Mouse (Mus musculus): ENCODE data around the gene Mcidas. TPM values are rescaled to one million over a fixed set of nuclear protein-coding genes. Genes with fewer than 3 reads are reported as not detected.

The Mcidas gene
- not detected in 4 replicates for total RNA-seq (2023)

DNA sequence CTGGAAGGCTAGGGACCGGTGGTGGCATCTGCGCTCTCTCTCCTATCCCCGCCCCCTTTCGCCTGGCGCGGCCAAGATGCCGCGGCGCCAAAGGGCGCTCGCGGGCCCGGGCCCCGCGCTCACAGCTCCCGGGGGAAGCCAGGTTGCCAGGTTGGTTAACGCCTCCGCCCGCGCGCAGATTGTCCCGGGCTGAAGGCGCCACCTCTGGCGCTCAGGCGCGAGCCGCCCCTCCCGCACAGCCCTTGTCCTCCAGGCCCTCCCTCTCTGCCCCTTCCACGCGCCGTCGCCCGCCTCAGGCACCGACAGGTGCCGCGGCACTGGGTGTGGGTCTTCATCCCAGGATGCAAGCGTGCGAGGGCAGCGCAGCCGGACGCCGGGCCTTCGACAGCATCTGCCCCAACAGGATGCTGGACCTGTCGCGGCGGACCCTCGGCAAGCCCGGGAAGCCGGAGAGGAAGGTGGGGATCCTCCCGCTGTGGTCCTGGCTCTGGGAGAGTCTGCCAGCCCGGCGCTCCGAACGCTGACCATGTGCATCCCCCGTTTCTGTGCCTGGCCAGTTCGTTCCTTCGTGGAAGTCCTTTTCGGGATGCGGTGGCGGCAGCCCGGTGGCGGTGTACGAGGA, at the start of gene Mcidas:
Gene Mcidas (plus strand): TSS at position 315 of the 622 bp plus-strand sequence.

DNA sequence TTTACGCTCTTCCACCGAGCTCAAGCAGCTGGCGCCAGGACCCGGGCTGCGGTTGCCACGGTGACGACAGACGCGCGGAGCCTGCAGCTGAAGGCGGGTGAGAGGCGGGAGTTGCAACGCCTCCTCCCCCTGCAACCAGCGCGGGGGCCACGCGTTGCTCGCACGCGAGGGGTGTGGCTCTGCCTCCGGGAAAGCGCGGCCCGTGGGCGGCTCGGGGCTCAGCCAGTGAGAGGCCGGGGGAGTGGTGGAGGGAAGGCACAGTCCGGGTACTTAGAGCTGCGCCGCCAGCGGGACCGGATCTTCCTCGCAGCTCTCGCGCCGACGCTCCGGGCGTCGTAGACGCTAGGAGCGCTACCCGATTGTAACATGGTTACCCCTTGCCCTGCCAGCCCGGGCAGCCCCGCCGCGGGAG, 6.1 kb upstream of the Mcidas start, which contains the start of gene Ccno:
Gene Ccno (plus strand): TSS at position 271 of the 412 bp plus-strand sequence.

DNA sequence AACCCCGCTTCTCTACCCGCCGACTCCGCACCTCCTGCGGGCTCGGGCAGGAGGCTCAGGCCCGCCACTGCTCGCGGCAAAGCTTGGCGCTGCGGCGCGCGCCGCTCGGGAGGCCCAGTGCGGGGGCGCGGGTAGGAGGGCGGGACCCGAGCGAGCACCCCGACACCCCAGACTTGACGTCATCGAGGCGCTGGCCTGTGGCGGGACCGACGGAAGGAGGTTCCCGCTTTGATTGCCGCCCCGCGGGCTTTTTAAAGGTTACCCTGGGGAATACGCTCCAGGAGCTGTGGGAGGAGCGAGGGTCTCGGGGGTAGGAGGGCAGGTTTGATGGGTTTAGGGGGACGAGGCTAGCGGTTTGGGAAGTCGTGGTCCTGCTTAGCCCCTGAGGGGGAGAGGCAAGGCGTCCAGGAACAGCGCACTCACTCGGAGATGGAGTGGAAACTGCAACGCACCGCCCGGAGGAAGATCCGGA, 41.3 kb downstream of the Mcidas start, which contains the start of gene Cdc20b:
Gene Cdc20b (plus strand): TSS at position 162 of the 472 bp plus-strand sequence.

DNA sequence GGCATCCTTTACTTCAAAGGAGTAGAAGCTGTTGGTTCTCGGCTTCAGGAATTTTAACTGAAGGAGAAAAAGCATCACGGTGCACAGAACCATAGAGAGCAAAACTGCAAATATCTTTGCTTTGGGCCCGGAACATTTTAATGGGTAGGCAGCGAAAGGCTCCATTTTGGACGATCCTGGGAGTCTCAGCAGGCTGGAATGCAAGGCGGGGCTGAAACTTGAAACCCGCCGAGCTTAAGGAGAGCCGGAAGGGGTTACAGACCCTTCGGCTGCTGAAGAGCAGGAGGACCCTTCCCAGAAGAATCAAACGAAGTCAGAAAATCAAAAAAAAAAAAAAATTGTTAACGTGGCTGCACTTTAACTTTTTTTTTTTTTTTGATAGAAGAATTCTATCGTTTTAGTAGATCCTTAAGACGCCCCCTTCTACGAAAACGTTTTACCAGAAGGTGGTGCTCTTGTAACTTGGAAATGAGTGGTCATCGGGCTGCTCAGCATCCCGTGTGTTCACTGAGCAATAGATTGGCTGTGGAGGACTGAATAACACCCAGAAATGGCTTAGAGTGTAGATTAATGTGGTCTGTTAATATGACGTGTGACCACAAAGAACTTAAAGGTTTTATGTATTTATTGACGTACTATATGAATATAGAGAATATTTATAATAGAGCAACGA, 52.7 kb downstream of the Mcidas start, which contains the start of gene Gpx8:
Gene Gpx8 (minus strand): TSS at position 200 of the 673 bp plus-strand sequence.

Other genes with a start within 250 kb of the Mcidas start
- gene Plpp1, start 193.1 kb upstream of the Mcidas start, total RNA-seq (2023): 0.72 to 0.78 TPM in 2 of 4 replicates, not detected in the others
- 58.5 to 69.5 TPM (median 61.5 TPM) in 4 replicates for gene Mtrex, start 66.4 kb upstream of the Mcidas start, total RNA-seq (2023)
- 22.0 to 24.5 TPM (median 23.0 TPM) in 4 replicates for gene Dhx29, start 66.4 kb upstream of the Mcidas start, total RNA-seq (2023)
- gene Ccno, start 6.0 kb upstream of the Mcidas start, total RNA-seq (2023): 0.38 TPM in 1 of 4 replicates, not detected in the others
- gene Cdc20b, start 41.3 kb downstream of the Mcidas start, total RNA-seq (2023): not detected in 4 replicates
- gene Gpx8, start 52.6 kb downstream of the Mcidas start, total RNA-seq (2023): not detected in 4 replicates
- 1.3 TPM in 1 of 4 replicates, not detected in the others for gene Gzma, start 107.1 kb downstream of the Mcidas start, total RNA-seq (2023)
- not detected in 4 replicates for gene Esm1, start 215.8 kb downstream of the Mcidas start, total RNA-seq (2023)
- gene Gzmk, start 232.1 kb downstream of the Mcidas start, total RNA-seq (2023): not detected in 4 replicates

Measured in B cell, adult 62 days (primary cell).